Mouse (Mus musculus): ENCODE measurements around the gene Capn15. TPM values are rescaled to one million over a fixed set of nuclear protein-coding genes. Genes with fewer than 3 reads are reported as not detected.

Capn15 gene
- polyA plus RNA-seq, 1 experiment: 75.2 TPM

- Histone ChIP-seq H3K36me3 (ENCODE audit: control insufficient read depth, insufficient read depth, low read length) (no peaks in the 10 kb centered on the region), H3K4me1 (ENCODE audit: control insufficient read depth, insufficient read depth, insufficient read length, low read length) (peaks cover 45% of the 10 kb centered on the region; the same call in 1 of the 2 replicates), H3K4me3 (ENCODE audit: low read depth, low read length) (no peak overlapping the region), H3K27me3 (ENCODE audit: control insufficient read depth, insufficient read depth, low read length) (no peaks in the 10 kb centered on the region), H3K27ac (ENCODE audit: insufficient read depth, low read depth, low read length) (peak overlapping the region; percentile 6)
- WGBS: 10% methylated on average over 1 of the region's 1 CpGs
- TF ChIP-seq CTCF (IDR thresholded peaks at IDR 0.05; ENCODE audit: extremely low read depth, insufficient read length, insufficient replicate concordance, low read depth, low read length): no peak
- TF ChIP-seq POLR2A (IDR thresholded peaks at IDR 0.05; ENCODE audit: low read depth, low read length): no peak
These were observed 71.7 kb downstream of the Capn15 start for GRCm38 (mm10) chr17:25913877-25914275.

GRCm38 (mm10) chr17:25913186-25913876 lies 72.3 kb downstream of the Capn15 start:
- H3K36me3 ChIP-seq (ENCODE audit: control insufficient read depth, insufficient read depth, low read length): no peaks in the 10 kb centered on the region
- WGBS: 49% methylated on average over 14 of the region's 14 CpGs
- no peaks in the 10 kb centered on the region for H3K27me3 ChIP-seq (ENCODE audit: control insufficient read depth, insufficient read depth, low read length)
- TF ChIP-seq CTCF (IDR thresholded peaks at IDR 0.05; ENCODE audit: extremely low read depth, insufficient read length, insufficient replicate concordance, low read depth, low read length) (no peak), POLR2A (IDR thresholded peaks at IDR 0.05; ENCODE audit: low read depth, low read length) (no peak)
- H3K27ac ChIP-seq (ENCODE audit: insufficient read depth, low read depth, low read length): peak overlapping the region; percentile 6
- no peak overlapping the region for H3K4me3 ChIP-seq (ENCODE audit: low read depth, low read length)
- H3K4me1 ChIP-seq (ENCODE audit: control insufficient read depth, insufficient read depth, insufficient read length, low read length): peaks cover 40% of the 10 kb centered on the region; the same call in 1 of the 2 replicates

- no peak overlapping the region for H3K4me3 ChIP-seq (ENCODE audit: low read depth, low read length)
- no peaks in the 10 kb centered on the region for H3K27me3 ChIP-seq (ENCODE audit: control insufficient read depth, insufficient read depth, low read length)
- H3K36me3 ChIP-seq (ENCODE audit: control insufficient read depth, insufficient read depth, low read length): peaks cover 2% of the 10 kb centered on the region; the same call in 1 of the 2 replicates
- no peak for TF ChIP-seq POLR2A (IDR thresholded peaks at IDR 0.05; ENCODE audit: low read depth, low read length)
- no peak for TF ChIP-seq CTCF (IDR thresholded peaks at IDR 0.05; ENCODE audit: extremely low read depth, insufficient read length, insufficient replicate concordance, low read depth, low read length)
- WGBS: 66% methylated on average over 4 of the region's 4 CpGs
- H3K4me1 ChIP-seq (ENCODE audit: control insufficient read depth, insufficient read depth, insufficient read length, low read length): peaks cover 29% of the 10 kb centered on the region; the same call in 1 of the 2 replicates
- no peak overlapping the region for H3K27ac ChIP-seq (ENCODE audit: insufficient read depth, low read depth, low read length)
These were observed 73.8 kb downstream of the Capn15 start for GRCm38 (mm10) chr17:25911816-25912215.

Other genes starting within 250 kb of the Capn15 start
- 0.16 and 0.20 TPM in 2 replicates for gene Mslnl, start 249.8 kb downstream of the Capn15 start, polyA plus RNA-seq (2012; rRNA removed)
- 1.0 and 3.8 TPM in 2 replicates for gene Msln, start 231.4 kb downstream of the Capn15 start, polyA plus RNA-seq (2012; rRNA removed)
- 14.9 and 19.3 TPM in 2 replicates for gene Narfl, start 212.0 kb downstream of the Capn15 start, polyA plus RNA-seq (2012; rRNA removed)
- gene Haghl, start 200.1 kb downstream of the Capn15 start, polyA plus RNA-seq (2012; rRNA removed): 12.7 and 25.0 TPM in 2 replicates
- gene Ccdc78, start 199.2 kb downstream of the Capn15 start, polyA plus RNA-seq (2012; rRNA removed): 0.06 TPM in 1 of 2 replicates, not detected in the other
- gene Fam173a, start 192.9 kb downstream of the Capn15 start, polyA plus RNA-seq (2012; rRNA removed): 70.7 and 135 TPM in 2 replicates
- gene AC134908.4, start 190.1 kb downstream of the Capn15 start, polyA plus RNA-seq (2012; rRNA removed): 0.48 TPM in 1 of 2 replicates, not detected in the other
- gene Metrn, start 188.7 kb downstream of the Capn15 start, polyA plus RNA-seq (2012; rRNA removed): 28.2 and 31.9 TPM in 2 replicates
- gene Fbxl16, start 176.7 kb downstream of the Capn15 start, polyA plus RNA-seq (2012; rRNA removed): 3.1 and 3.7 TPM in 2 replicates
- 18.2 and 40.0 TPM in 2 replicates for gene Wdr24, start 162.2 kb downstream of the Capn15 start, polyA plus RNA-seq (2012; rRNA removed)
- gene Jmjd8, start 156.9 kb downstream of the Capn15 start, polyA plus RNA-seq (2012; rRNA removed): 30.2 and 47.3 TPM in 2 replicates
- 76.7 and 141 TPM in 2 replicates for gene Stub1, start 152.4 kb downstream of the Capn15 start, polyA plus RNA-seq (2012; rRNA removed)
- 6.9 and 10.6 TPM in 2 replicates for gene Rhbdl1, start 148.5 kb downstream of the Capn15 start, polyA plus RNA-seq (2012; rRNA removed)
- 28.3 and 55.5 TPM in 2 replicates for gene Gm20683, start 144.0 kb downstream of the Capn15 start, polyA plus RNA-seq (2012; rRNA removed)
- gene Rhot2, start 140.9 kb downstream of the Capn15 start, polyA plus RNA-seq (2012; rRNA removed): 54.9 and 87.5 TPM in 2 replicates
- gene Wdr90, start 124.3 kb downstream of the Capn15 start, polyA plus RNA-seq (2012; rRNA removed): 8.3 and 13.3 TPM in 2 replicates
- 84.8 and 111 TPM in 2 replicates for gene Mcrip2, start 117.0 kb downstream of the Capn15 start, polyA plus RNA-seq (2012; rRNA removed)
- 149 and 196 TPM in 2 replicates for gene Mettl26, start 110.7 kb downstream of the Capn15 start, polyA plus RNA-seq (2012; rRNA removed)
- 0.72 and 2.6 TPM in 2 replicates for gene Wfikkn1, start 104.9 kb downstream of the Capn15 start, polyA plus RNA-seq (2012; rRNA removed)
- gene Rab40c, start 66.1 kb downstream of the Capn15 start, polyA plus RNA-seq (2012; rRNA removed): 20.7 and 43.4 TPM in 2 replicates
- gene Pigq, start 40.9 kb downstream of the Capn15 start, polyA plus RNA-seq (2012; rRNA removed): 59.8 and 74.1 TPM in 2 replicates
- 0.51 TPM in 1 of 2 replicates, not detected in the other for gene Nhlrc4, start 40.8 kb downstream of the Capn15 start, polyA plus RNA-seq (2012; rRNA removed)
- gene A930017K11Rik, start 33.2 kb downstream of the Capn15 start, polyA plus RNA-seq (2012; rRNA removed): 0.04 TPM in 1 of 2 replicates, not detected in the other
- gene Rab11fip3, start 83.8 kb upstream of the Capn15 start, polyA plus RNA-seq (2012; rRNA removed): 37.3 and 116 TPM in 2 replicates
- 10.9 and 14.5 TPM in 2 replicates for gene Decr2, start 104.5 kb upstream of the Capn15 start, polyA plus RNA-seq (2012; rRNA removed)
- 10.3 and 11.5 TPM in 2 replicates for gene Nme4, start 109.8 kb upstream of the Capn15 start, polyA plus RNA-seq (2012; rRNA removed)
- gene Tmem8, start 127.5 kb upstream of the Capn15 start, polyA plus RNA-seq (2012; rRNA removed): 189 and 283 TPM in 2 replicates
- gene Mrpl28, start 137.7 kb upstream of the Capn15 start, polyA plus RNA-seq (2012; rRNA removed): 54.6 and 82.5 TPM in 2 replicates
- 8.5 and 17.9 TPM in 2 replicates for gene Axin1, start 152.9 kb upstream of the Capn15 start, polyA plus RNA-seq (2012; rRNA removed)
- gene Pdia2, start 213.3 kb upstream of the Capn15 start, polyA plus RNA-seq (2012; rRNA removed): 1.6 and 247 TPM in 2 replicates
- gene Rgs11, start 217.2 kb upstream of the Capn15 start, polyA plus RNA-seq (2012; rRNA removed): 3.8 and 29.7 TPM in 2 replicates
- gene Arhgdig, start 222.0 kb upstream of the Capn15 start, polyA plus RNA-seq (2012; rRNA removed): 3.2 and 44.6 TPM in 2 replicates

Measured in small intestine, adult 2 months (tissue).